Mouse (Mus musculus): ENCODE measurements around the gene Mn1. TPM values are rescaled to one million over a fixed set of nuclear protein-coding genes. Genes with fewer than 3 reads are reported as not detected.

Gene Mn1
- polyA plus RNA-seq (2014; fragmentation: Nextera tagmentation; extraction: Ambion mirVana): 5.6 and 6.9 TPM in 2 replicates

- no peaks in the 10 kb centered on the region for H3K9me3 ChIP-seq (ENCODE audit: control insufficient read depth, low read length)
- peaks cover 21 to 36% of the 10 kb centered on the region in 2 experiments for H3K4me1 ChIP-seq (ENCODE audit: control insufficient read depth in 2 of 2, insufficient read depth in 2 of 2, low read length in 2 of 2)
- peak within 1 kb of the TSS; percentile 75 to 88 for H3K27ac ChIP-seq (replicated peaks in 1 of 2; ENCODE audit: control insufficient read depth in 1 of 2, insufficient read depth in 1 of 2, low read depth in 2 of 2, low read length in 2 of 2)
- H3K4me3 ChIP-seq (ENCODE audit: control insufficient read depth in 1 of 2, insufficient read depth in 1 of 2, low read depth in 1 of 2, low read length in 2 of 2): peak within 1 kb of the TSS; percentile 51 to 89
- peak within 1 kb of the TSS; percentile 98 for H3K4me2 ChIP-seq (ENCODE audit: low read length)
- peak within 1 kb of the TSS; percentile 84 for H3K9ac ChIP-seq (ENCODE audit: low read length)
- under 1% methylated on average over 84 of the region's 88 CpGs for WGBS
- ATAC-seq (ENCODE audit: insufficient number of reproducible peaks, insufficient read depth, low FRiP score, low read depth): peak; percentile 91
- peaks cover 28% of the 10 kb centered on the region for H3K27me3 ChIP-seq (ENCODE audit: control insufficient read depth, insufficient read depth, low read length)
- peaks cover 21% of the 10 kb centered on the region for H3K36me3 ChIP-seq (ENCODE audit: control insufficient read depth, insufficient read depth, low read length)
Measured at GRCm38 (mm10) chr5:111416591-111417374, at the start of gene Mn1. Mn1 (plus strand) TSS chr5:111417362.

GRCm38 (mm10) chr5:111367937-111368517 lies 49.1 kb upstream of the Mn1 start:
- Histone ChIP-seq H3K9me3 (ENCODE audit: control insufficient read depth, low read length) (no peaks in the 10 kb centered on the region), H3K4me3 (ENCODE audit: control insufficient read depth in 1 of 2, insufficient read depth in 1 of 2, low read depth in 1 of 2, low read length in 2 of 2) (no peak overlapping the region), H3K4me2 (ENCODE audit: low read length) (no peak overlapping the region), H3K27me3 (ENCODE audit: control insufficient read depth, insufficient read depth, low read length) (no peaks in the 10 kb centered on the region), H3K4me1 (ENCODE audit: control insufficient read depth in 2 of 2, insufficient read depth in 2 of 2, low read length in 2 of 2) (no peaks in the 10 kb centered on the region), H3K27ac (replicated peaks in 1 of 2; ENCODE audit: control insufficient read depth in 1 of 2, insufficient read depth in 1 of 2, low read depth in 2 of 2, low read length in 2 of 2) (no peak overlapping the region), H3K36me3 (ENCODE audit: control insufficient read depth, insufficient read depth, low read length) (peaks cover 79% of the 10 kb centered on the region), H3K9ac (ENCODE audit: low read length) (no peak overlapping the region)
- 87% methylated on average over 11 of the region's 11 CpGs for WGBS
- ATAC-seq (ENCODE audit: insufficient number of reproducible peaks, insufficient read depth, low FRiP score, low read depth): no peak

GRCm38 (mm10) chr5:111368576-111368975 lies 48.6 kb upstream of the Mn1 start:
- no peak for ATAC-seq (ENCODE audit: insufficient number of reproducible peaks, insufficient read depth, low FRiP score, low read depth)
- Histone ChIP-seq H3K4me1 (ENCODE audit: control insufficient read depth in 2 of 2, insufficient read depth in 2 of 2, low read length in 2 of 2) (no peaks in the 10 kb centered on the region), H3K27me3 (ENCODE audit: control insufficient read depth, insufficient read depth, low read length) (no peaks in the 10 kb centered on the region), H3K4me3 (ENCODE audit: control insufficient read depth in 1 of 2, insufficient read depth in 1 of 2, low read depth in 1 of 2, low read length in 2 of 2) (no peak overlapping the region), H3K4me2 (ENCODE audit: low read length) (no peak overlapping the region), H3K27ac (replicated peaks in 1 of 2; ENCODE audit: control insufficient read depth in 1 of 2, insufficient read depth in 1 of 2, low read depth in 2 of 2, low read length in 2 of 2) (no peak overlapping the region), H3K9ac (ENCODE audit: low read length) (no peak overlapping the region), H3K9me3 (ENCODE audit: control insufficient read depth, low read length) (no peaks in the 10 kb centered on the region), H3K36me3 (ENCODE audit: control insufficient read depth, insufficient read depth, low read length) (peaks cover 83% of the 10 kb centered on the region)
- WGBS: 92% methylated on average over 5 of the region's 5 CpGs

GRCm38 (mm10) chr5:111375616-111376015 lies 41.5 kb upstream of the Mn1 start:
- no peak overlapping the region for H3K4me3 ChIP-seq (ENCODE audit: control insufficient read depth in 1 of 2, insufficient read depth in 1 of 2, low read depth in 1 of 2, low read length in 2 of 2)
- no peak overlapping the region for H3K9ac ChIP-seq (ENCODE audit: low read length)
- no peaks in the 10 kb centered on the region for H3K27me3 ChIP-seq (ENCODE audit: control insufficient read depth, insufficient read depth, low read length)
- H3K27ac ChIP-seq (replicated peaks in 1 of 2; ENCODE audit: control insufficient read depth in 1 of 2, insufficient read depth in 1 of 2, low read depth in 2 of 2, low read length in 2 of 2): no peak overlapping the region
- peaks cover 89% of the 10 kb centered on the region for H3K36me3 ChIP-seq (ENCODE audit: control insufficient read depth, insufficient read depth, low read length)
- H3K4me2 ChIP-seq (ENCODE audit: low read length): no peak overlapping the region
- H3K4me1 ChIP-seq (ENCODE audit: control insufficient read depth in 2 of 2, insufficient read depth in 2 of 2, low read length in 2 of 2): no peaks in the 10 kb centered on the region
- WGBS: 74% methylated on average over 4 of the region's 4 CpGs
- H3K9me3 ChIP-seq (ENCODE audit: control insufficient read depth, low read length): no peaks in the 10 kb centered on the region
- no peak for ATAC-seq (ENCODE audit: insufficient number of reproducible peaks, insufficient read depth, low FRiP score, low read depth)

GRCm38 (mm10) chr5:111376276-111377020 lies 40.7 kb upstream of the Mn1 start:
- Histone ChIP-seq H3K4me3 (ENCODE audit: control insufficient read depth in 1 of 2, insufficient read depth in 1 of 2, low read depth in 1 of 2, low read length in 2 of 2) (no peak overlapping the region), H3K27me3 (ENCODE audit: control insufficient read depth, insufficient read depth, low read length) (no peaks in the 10 kb centered on the region), H3K36me3 (ENCODE audit: control insufficient read depth, insufficient read depth, low read length) (peaks cover 90% of the 10 kb centered on the region), H3K9ac (ENCODE audit: low read length) (no peak overlapping the region), H3K9me3 (ENCODE audit: control insufficient read depth, low read length) (no peaks in the 10 kb centered on the region), H3K4me1 (ENCODE audit: control insufficient read depth in 2 of 2, insufficient read depth in 2 of 2, low read length in 2 of 2) (no peaks in the 10 kb centered on the region), H3K4me2 (ENCODE audit: low read length) (no peak overlapping the region), H3K27ac (replicated peaks in 1 of 2; ENCODE audit: control insufficient read depth in 1 of 2, insufficient read depth in 1 of 2, low read depth in 2 of 2, low read length in 2 of 2) (no peak overlapping the region)
- WGBS: 91% methylated on average over 24 of the region's 24 CpGs
- no peak for ATAC-seq (ENCODE audit: insufficient number of reproducible peaks, insufficient read depth, low FRiP score, low read depth)

GRCm38 (mm10) chr5:111378126-111378993 lies 38.8 kb upstream of the Mn1 start:
- H3K4me1 ChIP-seq (ENCODE audit: control insufficient read depth in 2 of 2, insufficient read depth in 2 of 2, low read length in 2 of 2): no peaks in the 10 kb centered on the region
- no peak overlapping the region for H3K4me2 ChIP-seq (ENCODE audit: low read length)
- ATAC-seq (ENCODE audit: insufficient number of reproducible peaks, insufficient read depth, low FRiP score, low read depth): no peak
- H3K9me3 ChIP-seq (ENCODE audit: control insufficient read depth, low read length): no peaks in the 10 kb centered on the region
- no peak overlapping the region for H3K27ac ChIP-seq (replicated peaks in 1 of 2; ENCODE audit: control insufficient read depth in 1 of 2, insufficient read depth in 1 of 2, low read depth in 2 of 2, low read length in 2 of 2)
- no peaks in the 10 kb centered on the region for H3K27me3 ChIP-seq (ENCODE audit: control insufficient read depth, insufficient read depth, low read length)
- 79% methylated on average over 7 of the region's 7 CpGs for WGBS
- H3K36me3 ChIP-seq (ENCODE audit: control insufficient read depth, insufficient read depth, low read length): peaks cover 86% of the 10 kb centered on the region
- no peak overlapping the region for H3K9ac ChIP-seq (ENCODE audit: low read length)
- H3K4me3 ChIP-seq (ENCODE audit: control insufficient read depth in 1 of 2, insufficient read depth in 1 of 2, low read depth in 1 of 2, low read length in 2 of 2): no peak overlapping the region

GRCm38 (mm10) chr5:111383335-111383734 lies 33.8 kb upstream of the Mn1 start:
- no peaks in the 10 kb centered on the region for H3K4me1 ChIP-seq (ENCODE audit: control insufficient read depth in 2 of 2, insufficient read depth in 2 of 2, low read length in 2 of 2)
- peaks cover 93% of the 10 kb centered on the region for H3K36me3 ChIP-seq (ENCODE audit: control insufficient read depth, insufficient read depth, low read length)
- no peak for ATAC-seq (ENCODE audit: insufficient number of reproducible peaks, insufficient read depth, low FRiP score, low read depth)
- no peak overlapping the region for H3K9ac ChIP-seq (ENCODE audit: low read length)
- no peak overlapping the region for H3K4me3 ChIP-seq (ENCODE audit: control insufficient read depth in 1 of 2, insufficient read depth in 1 of 2, low read depth in 1 of 2, low read length in 2 of 2)
- no peak overlapping the region for H3K27ac ChIP-seq (replicated peaks in 1 of 2; ENCODE audit: control insufficient read depth in 1 of 2, insufficient read depth in 1 of 2, low read depth in 2 of 2, low read length in 2 of 2)
- no peaks in the 10 kb centered on the region for H3K27me3 ChIP-seq (ENCODE audit: control insufficient read depth, insufficient read depth, low read length)
- WGBS: 80% methylated on average over 5 of the region's 5 CpGs
- no peaks in the 10 kb centered on the region for H3K9me3 ChIP-seq (ENCODE audit: control insufficient read depth, low read length)
- no peak overlapping the region for H3K4me2 ChIP-seq (ENCODE audit: low read length)

All from heart, embryonic 14.5 days (tissue).